Mouse (Mus musculus) kidney, embryonic 16.5 days (tissue): ENCODE measurements at regions not wholly inside any gene's neighbourhood (a gene's known extent, or its start where the extent isn't known, plus 50 kb on each side); places are given as distances from the start of the nearest gene placed in this dataset.

Experiments
- ATAC-seq: fragments of 200-750 bp; cut with Nextera tagmentation; 2 replicates; pipeline ENCODE4 v1.8.0; 2017; ENCODE audit warnings: moderate TSS enrichment; ENCODE audit not compliant: low FRiP score, low TSS enrichment
- H3K27ac ChIP-seq: fragments of 300-500 bp; sonication (generic); 2 replicates; pipeline ENCODE4 v1.5.1; 2014; ENCODE audit warnings: low read length
- H3K27me3 ChIP-seq: fragments of 300-500 bp; sonication (generic); 2 replicates; pipeline ENCODE4 v1.6.1; 2014; ENCODE audit warnings: low read length, control low read depth, mixed read lengths; ENCODE audit not compliant: insufficient read depth
- H3K36me3 ChIP-seq: fragments of 300-500 bp; sonication (generic); 2 replicates; pipeline ENCODE4 v1.6.1; 2014; ENCODE audit warnings: low read length, control low read depth, mixed read lengths; ENCODE audit not compliant: insufficient read depth
- H3K4me1 ChIP-seq: fragments of 300-500 bp; sonication (generic); 2 replicates; pipeline ENCODE4 v1.6.1; 2014; ENCODE audit warnings: low read length, control low read depth, mixed read lengths; ENCODE audit not compliant: insufficient read depth
- H3K4me2 ChIP-seq: fragments of 300-500 bp; sonication (generic); replicated peaks from 2 replicates; pipeline ENCODE4 v1.6.1; 2014; ENCODE audit warnings: low read depth, low read length
- H3K4me3 ChIP-seq: fragments of 300-500 bp; sonication (generic); 2 replicates; pipeline ENCODE4 v1.5.1; 2014; ENCODE audit warnings: mild to moderate bottlenecking, low read length
- H3K9ac ChIP-seq: fragments of 300-500 bp; sonication (generic); replicated peaks from 2 replicates; pipeline ENCODE4 v1.6.1; 2014; ENCODE audit warnings: low read length
- H3K9me3 ChIP-seq: fragments of 300-500 bp; sonication (generic); 2 replicates; pipeline ENCODE4 v1.6.1; 2016; ENCODE audit warnings: low read length, control low read depth
- WGBS: fragments of 180-500 bp; shearing (Covaris S2); extraction: QIAGEN DNeasy Blood & Tissue Kit; methylation state at CpG from one replicate; pipeline ENCODE4 v1.1.7; 2014; 5-methylcytosine and 5-hydroxymethylcytosine counted together

DNA sequence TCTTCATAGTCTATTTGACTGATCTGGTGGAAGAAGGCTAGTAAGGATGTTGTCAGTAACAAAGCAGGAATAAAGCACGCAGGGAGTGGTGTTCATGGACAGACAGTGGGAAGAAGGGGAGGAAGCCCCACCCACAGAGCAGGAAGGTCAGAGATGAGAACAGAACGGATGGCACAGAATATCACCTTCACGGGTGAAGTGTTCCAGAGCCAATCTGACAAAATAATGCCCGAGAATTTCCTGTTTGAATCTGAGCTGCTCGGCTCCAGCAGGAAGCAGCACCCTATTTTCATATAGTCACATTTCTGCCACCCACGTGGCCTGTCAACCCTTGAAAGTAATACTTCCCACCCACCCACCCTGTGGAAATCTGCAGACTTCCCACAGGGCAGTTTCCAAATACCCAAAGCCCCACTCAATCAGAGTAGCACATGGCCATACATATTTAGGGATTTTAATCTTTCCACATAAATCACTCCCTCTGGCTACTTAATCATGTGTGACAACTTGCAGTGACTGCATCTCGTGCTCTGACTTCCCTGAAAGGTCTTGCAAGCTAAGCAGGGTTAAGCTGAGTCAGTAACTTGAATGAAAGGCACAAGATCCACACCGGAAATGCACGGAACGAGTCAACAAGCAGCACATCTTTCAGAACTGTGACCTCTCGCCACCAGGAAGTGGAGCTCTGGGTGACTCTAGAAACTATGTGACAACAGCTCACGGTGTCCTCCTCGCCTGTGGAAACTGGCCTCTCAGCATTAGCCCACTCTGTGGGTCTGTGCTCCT, 158.0 kb upstream of the Creb1 start:
- H3K9me3 ChIP-seq = 0 out of 2 replicates have a peak, but pooled peaks cover 3% of the 10 kb centered on the region
- H3K4me3 ChIP-seq = no peak overlapping the region
- no peak overlapping the region for H3K9ac ChIP-seq
- WGBS = 39% methylated on average over 13 of the region's 13 CpGs
- no peak overlapping the region for H3K4me2 ChIP-seq
- 0 out of 2 replicates have a peak, but pooled peaks cover 4% of the 10 kb centered on the region for H3K4me1 ChIP-seq
- no peaks in the 10 kb centered on the region for H3K27me3 ChIP-seq
- ATAC-seq = peak; percentile 61; the same call in 1 of the 2 replicates
- no peak overlapping the region for H3K27ac ChIP-seq
- H3K36me3 ChIP-seq = no peaks in the 10 kb centered on the region

- no peak for ATAC-seq
- Histone ChIP-seq H3K4me1 (no peaks in the 10 kb centered on the region), H3K4me3 (no peak overlapping the region), H3K36me3 (no peaks in the 10 kb centered on the region), H3K9ac (no peak overlapping the region), H3K9me3 (no peaks in the 10 kb centered on the region), H3K27ac (no peak overlapping the region), H3K4me2 (no peak overlapping the region), H3K27me3 (no peaks in the 10 kb centered on the region)
- 83% methylated on average over 1 of the region's 1 CpGs for WGBS
These were observed 168.3 kb upstream of the Creb1 start for GRCm38 (mm10) chr1:64364095-64364494.

DNA sequence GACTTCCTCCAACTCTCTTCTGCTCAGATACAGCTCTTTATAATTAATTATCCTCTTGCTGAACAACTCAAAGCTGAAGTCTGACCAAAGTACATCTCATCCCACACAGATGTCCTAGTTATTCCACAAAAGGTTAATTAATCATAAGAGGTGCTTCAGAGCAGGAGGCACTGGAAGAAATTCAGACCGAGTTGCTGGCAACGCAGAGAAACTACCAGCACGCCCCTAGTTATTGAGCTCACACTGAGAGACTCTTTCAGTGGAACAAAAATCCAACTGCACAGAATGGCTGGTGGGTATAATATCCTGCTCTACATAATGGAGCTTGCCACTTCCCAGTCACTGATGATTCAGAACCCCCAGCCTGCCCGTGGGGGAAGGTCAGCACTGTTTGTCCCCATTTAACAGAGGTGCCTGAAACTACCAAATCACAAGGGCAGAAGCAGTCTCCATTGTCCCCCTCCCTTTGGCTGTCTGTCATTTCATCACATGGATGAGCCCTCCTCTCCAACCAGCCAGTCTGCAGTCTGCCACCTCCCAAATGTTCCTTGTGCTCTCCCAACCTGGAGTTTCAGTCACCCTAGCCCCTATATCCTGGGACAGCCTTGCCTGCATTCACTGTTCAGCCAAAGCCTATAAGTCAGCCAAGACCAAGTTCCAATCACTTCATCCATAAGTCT, 170.3 kb upstream of the Creb1 start:
- Histone ChIP-seq H3K4me1 (no peaks in the 10 kb centered on the region), H3K27ac (no peak overlapping the region), H3K36me3 (no peaks in the 10 kb centered on the region), H3K9me3 (no peaks in the 10 kb centered on the region), H3K9ac (no peak overlapping the region), H3K27me3 (no peaks in the 10 kb centered on the region), H3K4me2 (no peak overlapping the region), H3K4me3 (no peak overlapping the region)
- WGBS = 75% methylated on average over 4 of the region's 4 CpGs
- no peak for ATAC-seq

- no peak for ATAC-seq
- Histone ChIP-seq H3K36me3 (no peaks in the 10 kb centered on the region), H3K27ac (no peak overlapping the region), H3K27me3 (no peaks in the 10 kb centered on the region), H3K4me3 (no peak overlapping the region), H3K4me2 (no peak overlapping the region), H3K9ac (no peak overlapping the region), H3K4me1 (0 out of 2 replicates have a peak, but pooled peaks cover 4% of the 10 kb centered on the region), H3K9me3 (no peaks in the 10 kb centered on the region)
- 83% methylated on average over 3 of the region's 3 CpGs for WGBS
These were observed 189.2 kb upstream of the Creb1 start for GRCm38 (mm10) chr1:64343268-64343667.

DNA sequence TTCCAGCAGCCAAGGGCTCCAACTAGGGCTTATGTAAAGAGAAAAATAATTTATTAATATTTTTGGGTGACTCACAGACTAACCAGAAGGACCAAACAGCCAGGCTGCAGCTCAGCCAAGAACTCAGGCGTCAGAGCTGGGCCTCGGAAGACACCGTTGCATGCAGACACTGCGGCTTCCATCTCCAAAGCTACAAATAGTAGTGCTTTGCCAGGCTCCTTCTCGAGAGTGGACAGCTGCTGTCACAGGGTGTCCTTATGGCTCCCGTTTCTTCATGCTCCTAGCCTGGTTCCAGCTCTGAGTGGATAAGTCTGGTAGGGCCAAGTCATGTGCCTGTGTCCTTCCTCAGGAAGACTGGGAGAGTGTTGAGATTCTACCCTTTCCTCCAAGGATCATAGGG, 190.8 kb upstream of the Creb1 start:
- H3K9ac ChIP-seq = no peak overlapping the region
- H3K27ac ChIP-seq = no peak overlapping the region
- no peak overlapping the region for H3K4me2 ChIP-seq
- H3K36me3 ChIP-seq = no peaks in the 10 kb centered on the region
- no peaks in the 10 kb centered on the region for H3K9me3 ChIP-seq
- 0 out of 2 replicates have a peak, but pooled peaks cover 5% of the 10 kb centered on the region for H3K4me1 ChIP-seq
- no peak overlapping the region for H3K4me3 ChIP-seq
- no peak for ATAC-seq
- 87% methylated on average over 6 of the region's 6 CpGs for WGBS
- no peaks in the 10 kb centered on the region for H3K27me3 ChIP-seq

- WGBS = 31% methylated on average over 9 of the region's 9 CpGs
- no peak for ATAC-seq
- Histone ChIP-seq H3K9ac (no peak overlapping the region), H3K27ac (no peak overlapping the region), H3K36me3 (no peaks in the 10 kb centered on the region), H3K27me3 (no peaks in the 10 kb centered on the region), H3K4me2 (peak overlapping the region; percentile 33), H3K4me3 (no peak overlapping the region), H3K9me3 (no peaks in the 10 kb centered on the region), H3K4me1 (0 out of 2 replicates have a peak, but pooled peaks cover 5% of the 10 kb centered on the region)
These were observed 193.9 kb upstream of the Creb1 start for GRCm38 (mm10) chr1:64338575-64338961.

DNA sequence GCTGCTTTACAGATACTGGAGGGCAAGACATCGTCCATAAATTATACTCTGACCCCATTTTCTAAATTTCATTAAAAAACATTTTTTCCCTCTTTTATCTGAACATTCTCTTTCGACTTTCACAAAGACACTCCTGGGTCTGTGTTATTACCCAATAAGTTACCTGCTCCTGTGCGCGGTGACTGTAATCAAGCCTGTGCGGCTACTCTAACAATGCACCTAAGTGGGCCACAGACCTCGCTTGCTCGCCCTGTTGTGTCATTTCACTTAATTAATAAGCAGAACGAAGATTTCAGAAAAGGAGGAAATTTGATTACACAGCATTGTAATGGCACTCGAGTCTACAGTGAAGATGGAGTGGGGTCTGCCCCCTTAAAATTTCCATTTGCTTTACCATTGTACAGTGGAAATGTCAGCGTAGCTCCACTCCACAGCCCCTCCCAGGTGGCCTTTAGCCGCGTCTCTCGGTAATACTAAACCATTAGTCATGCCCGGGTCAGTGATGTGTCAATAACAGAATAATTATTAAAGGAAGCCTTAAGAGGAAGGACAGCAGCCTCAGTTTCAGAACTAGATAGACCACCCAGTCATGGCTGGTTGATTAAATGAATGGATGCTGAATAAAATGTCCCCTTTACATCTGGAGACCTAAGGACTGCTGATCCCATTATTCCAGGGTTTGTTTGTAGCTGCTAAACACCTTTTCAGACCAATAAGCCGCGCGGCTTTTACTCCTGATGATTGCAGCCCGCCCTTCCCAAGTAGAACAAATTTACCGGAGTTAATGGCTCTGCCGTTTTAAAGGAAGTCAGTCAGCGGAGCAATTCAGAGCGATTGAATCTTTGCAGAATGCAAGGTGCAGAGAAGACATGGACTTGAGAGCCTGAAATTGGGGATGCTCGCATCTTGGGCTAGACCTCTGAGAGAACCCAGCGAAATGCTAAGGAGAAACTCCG, 194.5 kb upstream of the Creb1 start:
- Histone ChIP-seq H3K36me3 (no peaks in the 10 kb centered on the region), H3K27me3 (no peaks in the 10 kb centered on the region), H3K4me3 (no peak overlapping the region), H3K27ac (no peak overlapping the region), H3K4me2 (peak overlapping the region; percentile 33), H3K4me1 (0 out of 2 replicates have a peak, but pooled peaks cover 5% of the 10 kb centered on the region), H3K9ac (no peak overlapping the region), H3K9me3 (no peaks in the 10 kb centered on the region)
- whole genome bisulfite sequencing = 45% methylated on average over 25 of the region's 25 CpGs
- ATAC-seq = no peak

DNA sequence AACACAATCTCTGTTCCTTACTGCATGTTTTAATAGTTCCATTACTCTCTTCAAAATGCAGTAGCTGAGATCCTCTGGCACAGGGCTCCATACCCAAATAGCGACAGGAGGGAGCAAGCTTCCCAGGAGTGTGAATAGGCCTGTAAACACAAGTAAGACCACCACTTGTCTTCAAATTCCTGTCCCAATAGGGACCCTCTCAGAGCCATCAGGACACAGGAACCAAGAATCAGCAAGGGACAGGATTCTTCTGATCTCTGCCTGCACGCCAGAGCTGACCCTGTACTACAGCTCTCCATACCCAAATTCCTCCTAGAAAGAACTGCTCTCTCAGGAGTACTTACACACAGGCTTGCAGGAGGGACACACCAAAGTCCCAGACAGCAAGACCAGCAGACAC, 200.9 kb upstream of the Creb1 start:
- no peak overlapping the region for H3K4me2 ChIP-seq
- H3K36me3 ChIP-seq = no peaks in the 10 kb centered on the region
- no peaks in the 10 kb centered on the region for H3K27me3 ChIP-seq
- H3K4me1 ChIP-seq = no peaks in the 10 kb centered on the region
- H3K4me3 ChIP-seq = no peak overlapping the region
- ATAC-seq = no peak
- H3K9ac ChIP-seq = no peak overlapping the region
- 84% methylated on average over 2 of the region's 2 CpGs for WGBS
- no peak overlapping the region for H3K27ac ChIP-seq
- H3K9me3 ChIP-seq = no peaks in the 10 kb centered on the region

DNA sequence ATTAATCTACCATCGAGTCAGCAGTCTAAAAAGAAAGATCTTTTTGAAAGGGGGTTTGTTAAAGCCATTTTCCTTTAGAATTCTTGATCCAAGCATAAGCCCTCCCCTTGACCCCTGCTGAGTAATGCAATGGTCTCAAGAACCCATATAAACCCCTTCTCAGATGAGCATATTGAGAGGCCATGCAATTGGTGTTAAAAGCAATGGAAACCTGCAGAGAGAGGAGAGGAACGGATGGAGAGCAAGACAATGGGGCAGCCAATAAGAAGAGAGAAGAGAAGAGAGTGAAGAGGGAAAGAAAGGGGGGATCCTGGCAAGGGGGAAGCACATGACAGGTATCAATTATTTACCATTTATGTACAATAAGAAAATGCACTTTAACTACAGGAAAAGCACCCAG, 201.7 kb upstream of the Creb1 start:
- Histone ChIP-seq H3K9me3 (no peaks in the 10 kb centered on the region), H3K36me3 (no peaks in the 10 kb centered on the region), H3K4me3 (no peak overlapping the region), H3K27ac (no peak overlapping the region), H3K4me1 (no peaks in the 10 kb centered on the region), H3K9ac (no peak overlapping the region), H3K27me3 (no peaks in the 10 kb centered on the region), H3K4me2 (no peak overlapping the region)
- WGBS = 60% methylated on average over 2 of the region's 2 CpGs
- no peak for ATAC-seq
